Mouse (Mus musculus) midbrain, postnatal 0 days (tissue): ENCODE results near the gene Gas7. TPM values are rescaled to one million over a fixed set of nuclear protein-coding genes. Genes with fewer than 3 reads are reported as not detected.

ENCODE experiments used
- ATAC-seq: fragments of 200-750 bp; cut with Nextera tagmentation; 2 replicates; pipeline ENCODE4 v1.8.0; 2017; ENCODE audit warnings: moderate number of reproducible peaks, mild to moderate bottlenecking, moderate TSS enrichment, moderate library complexity; ENCODE audit not compliant: low FRiP score
- DNase-seq: peaks from one replicate; pipeline ENCODE4 v3.0.0-alpha.2; 2015; ENCODE audit warnings: low spot score
- H3K27ac ChIP-seq: fragments of 300-500 bp; sonication (generic); 2 replicates; pipeline ENCODE4 v1.5.1; 2014; ENCODE audit warnings: low read depth, mild to moderate bottlenecking, low read length, mixed read lengths
- H3K27me3 ChIP-seq: fragments of 300-500 bp; sonication (generic); 2 replicates; pipeline ENCODE4 v1.6.1; 2014; ENCODE audit warnings: low read length, control low read depth, mixed read lengths; ENCODE audit not compliant: insufficient read depth
- H3K36me3 ChIP-seq: fragments of 300-500 bp; sonication (generic); 2 replicates; pipeline ENCODE4 v1.6.1; 2014; ENCODE audit warnings: low read length, control low read depth, mixed read lengths; ENCODE audit not compliant: insufficient read depth
- H3K4me1 ChIP-seq: fragments of 300-500 bp; sonication (generic); 2 replicates; pipeline ENCODE4 v1.6.1; 2014; ENCODE audit warnings: mild to moderate bottlenecking, control low read depth, antibody characterized with exemption, low read length, mixed read lengths; ENCODE audit not compliant: insufficient read depth
- H3K4me2 ChIP-seq: fragments of 300-500 bp; sonication (generic); 2 replicates; pipeline ENCODE4 v1.6.1; 2014; ENCODE audit warnings: low read depth, mild to moderate bottlenecking, low read length, mixed read lengths; ENCODE audit not compliant: poor library complexity, severe bottlenecking
- H3K4me3 ChIP-seq: fragments of 300-500 bp; sonication (generic); 2 replicates; pipeline ENCODE4 v1.5.1; 2014; ENCODE audit warnings: low read depth, mild to moderate bottlenecking, low read length, moderate library complexity
- H3K9ac ChIP-seq: fragments of 300-500 bp; sonication (generic); replicated peaks from 2 replicates; pipeline ENCODE4 v1.6.1; 2014; ENCODE audit warnings: mild to moderate bottlenecking, low read length, moderate library complexity, mixed read lengths; ENCODE audit not compliant: poor library complexity, severe bottlenecking
- H3K9me3 ChIP-seq: fragments of 300-500 bp; sonication (generic); 2 replicates; pipeline ENCODE4 v1.6.1; 2016; ENCODE audit warnings: low read length, control low read depth
- CTCF ChIP-seq: IDR thresholded peaks from 2 replicates; pipeline ENCODE4 v1.5.1; 2016; ENCODE audit warnings: antibody characterized with exemption, mild to moderate bottlenecking
- WGBS: fragments of 180-500 bp; shearing (Covaris S2); extraction: QIAGEN DNeasy Blood & Tissue Kit; methylation state at CpG from one replicate; pipeline ENCODE4 v1.1.7; 2014; 5-methylcytosine and 5-hydroxymethylcytosine counted together
- polyA plus RNA-seq: library from polyadenylated mRNA; unstranded; fragments of >200 nt; fragmentation: Nextera tagmentation; extraction: Ambion mirVana; gene quantifications from 2 replicates; pipeline ENCODE4 v1.2.1, GENCODE M21; 2015
- total RNA-seq: library from RNA; depleted of rRNA; stranded (reverse); fragments of >200 nt; gene quantifications from 2 replicates; pipeline ENCODE4 v1.2.3, GENCODE M21; 2014

Gas7 gene
- total and polyA plus RNA-seq, 2 experiments from 2014 or later, result 82.1 to 118 TPM

GRCm38 (mm10) chr11:67608114-67608683, 153.0 kb downstream of the Gas7 start:
- Histone ChIP-seq H3K9me3 (no peaks in the 10 kb centered on the region), H3K36me3 (no peaks in the 10 kb centered on the region; the same call in 1 of the 2 replicates), H3K9ac (no peak overlapping the region), H3K27ac (no peak overlapping the region), H3K4me3 (no peak overlapping the region), H3K4me2 (no peak overlapping the region), H3K27me3 (no peaks in the 10 kb centered on the region), H3K4me1 (peaks cover 3% of the 10 kb centered on the region; the same call in 1 of the 2 replicates)
- TF ChIP-seq CTCF, result peak; percentile 29; the same call in 1 of the 2 replicates
- no peak for DNase-seq
- WGBS, result 77% methylated on average over 10 of the region's 10 CpGs
- ATAC-seq, result no peak

- Histone ChIP-seq H3K4me3 (no peak overlapping the region), H3K36me3 (no peaks in the 10 kb centered on the region; the same call in 1 of the 2 replicates), H3K4me2 (no peak overlapping the region), H3K4me1 (peaks cover 3% of the 10 kb centered on the region; the same call in 1 of the 2 replicates), H3K9me3 (no peaks in the 10 kb centered on the region), H3K27me3 (no peaks in the 10 kb centered on the region), H3K9ac (no peak overlapping the region), H3K27ac (peak overlapping the region; percentile 52)
- TF ChIP-seq CTCF, result no peak
- 56% methylated on average over 9 of the region's 9 CpGs for WGBS
- ATAC-seq (no peak), DNase-seq (no peak)
These were observed 157.1 kb downstream of the Gas7 start for GRCm38 (mm10) chr11:67612158-67612839.

GRCm38 (mm10) chr11:67616557-67617239, 161.5 kb downstream of the Gas7 start:
- 85% methylated on average over 13 of the region's 13 CpGs for WGBS
- Histone ChIP-seq H3K27me3 (no peaks in the 10 kb centered on the region), H3K36me3 (no peaks in the 10 kb centered on the region), H3K4me1 (0 out of 2 replicates have a peak, but pooled peaks cover 3% of the 10 kb centered on the region), H3K27ac (no peak overlapping the region), H3K4me3 (no peak overlapping the region), H3K9me3 (no peaks in the 10 kb centered on the region), H3K4me2 (no peak overlapping the region), H3K9ac (no peak overlapping the region)
- no peak for DNase-seq
- ATAC-seq, result no peak
- no peak for TF ChIP-seq CTCF

- H3K4me2 ChIP-seq, result no peak overlapping the region
- no peak for TF ChIP-seq CTCF
- H3K4me1 ChIP-seq, result no peaks in the 10 kb centered on the region
- no peak overlapping the region for H3K27ac ChIP-seq
- 64% methylated on average over 7 of the region's 7 CpGs for WGBS
- H3K9ac ChIP-seq, result no peak overlapping the region
- H3K27me3 ChIP-seq, result no peaks in the 10 kb centered on the region
- no peaks in the 10 kb centered on the region for H3K36me3 ChIP-seq
- no peak overlapping the region for H3K4me3 ChIP-seq
- H3K9me3 ChIP-seq, result no peaks in the 10 kb centered on the region
- DNase-seq, result no peak
- no peak for ATAC-seq
These were observed 167.1 kb downstream of the Gas7 start for GRCm38 (mm10) chr11:67622340-67622739.

GRCm38 (mm10) chr11:67627179-67627578, 171.9 kb downstream of the Gas7 start:
- no peaks in the 10 kb centered on the region for H3K36me3 ChIP-seq
- no peak for TF ChIP-seq CTCF
- 88% methylated on average over 7 of the region's 7 CpGs for WGBS
- DNase-seq (no peak), ATAC-seq (no peak)
- no peaks in the 10 kb centered on the region for H3K27me3 ChIP-seq
- H3K4me2 ChIP-seq, result no peak overlapping the region
- H3K4me1 ChIP-seq, result no peaks in the 10 kb centered on the region
- no peaks in the 10 kb centered on the region for H3K9me3 ChIP-seq
- no peak overlapping the region for H3K27ac ChIP-seq
- H3K4me3 ChIP-seq, result no peak overlapping the region
- H3K9ac ChIP-seq, result no peak overlapping the region

- no peaks in the 10 kb centered on the region for H3K36me3 ChIP-seq
- no peak overlapping the region for H3K9ac ChIP-seq
- no peak overlapping the region for H3K4me3 ChIP-seq
- no peak overlapping the region for H3K4me2 ChIP-seq
- no peaks in the 10 kb centered on the region for H3K27me3 ChIP-seq
- H3K4me1 ChIP-seq, result no peaks in the 10 kb centered on the region
- no peaks in the 10 kb centered on the region for H3K9me3 ChIP-seq
- H3K27ac ChIP-seq, result no peak overlapping the region
- no peak for TF ChIP-seq CTCF
- no peak for ATAC-seq
- WGBS, result 80% methylated on average over 2 of the region's 2 CpGs
- DNase-seq, result no peak
These were observed 173.3 kb downstream of the Gas7 start for GRCm38 (mm10) chr11:67628522-67628921.
